Mouse (Mus musculus): ENCODE data around the gene C2cd4a. TPM values are rescaled to one million over a fixed set of nuclear protein-coding genes. Genes with fewer than 3 reads are reported as not detected.
A peak's percentile ranks its signal among the peaks of the same experiment; 100 is the strongest.

Gene C2cd4a
- polyA plus RNA-seq, 1 experiment from 2014 or later: not detected

DNA sequence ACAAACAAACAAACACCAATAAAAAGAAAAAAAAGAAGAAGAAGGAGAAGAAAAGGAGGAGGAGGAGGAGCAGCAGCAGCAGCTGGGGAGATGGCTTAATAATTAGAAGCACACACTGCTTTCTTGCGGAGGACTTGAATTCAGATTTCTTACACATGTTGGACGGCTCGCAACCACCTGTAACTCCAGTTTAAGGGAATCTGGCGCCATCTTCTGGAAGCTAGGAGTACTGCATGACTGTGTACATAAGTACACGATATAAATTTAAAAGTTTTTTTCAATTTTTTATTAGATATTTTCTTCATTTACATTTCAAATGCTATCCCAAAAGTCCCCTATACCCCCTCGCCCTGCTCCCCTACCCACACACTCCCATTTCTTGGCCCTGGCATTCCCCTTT is 29.9 kb downstream of the C2cd4a start:
- H3K9ac ChIP-seq (replicated peaks; ENCODE audit: low read depth, low read length): no peak overlapping the region
- H3K4me3 ChIP-seq (replicated peaks; ENCODE audit: low read length): no peak overlapping the region
- no peak overlapping the region for H3K4me2 ChIP-seq (ENCODE audit: low read length)
- 33% methylated on average over 6 of the region's 6 CpGs for WGBS
- no peaks in the 10 kb centered on the region for H3K4me1 ChIP-seq (replicated peaks; ENCODE audit: control insufficient read depth, insufficient read depth, low read length)
- H3K36me3 ChIP-seq (ENCODE audit: control insufficient read depth, insufficient read depth): no peaks in the 10 kb centered on the region
- no peaks in the 10 kb centered on the region for H3K27me3 ChIP-seq (replicated peaks; ENCODE audit: control insufficient read depth, insufficient read depth, low read length)
- H3K27ac ChIP-seq (ENCODE audit: low read length): no peak overlapping the region
- H3K9me3 ChIP-seq (ENCODE audit: control insufficient read depth, low read length): no peaks in the 10 kb centered on the region
- ATAC-seq: no peak

DNA sequence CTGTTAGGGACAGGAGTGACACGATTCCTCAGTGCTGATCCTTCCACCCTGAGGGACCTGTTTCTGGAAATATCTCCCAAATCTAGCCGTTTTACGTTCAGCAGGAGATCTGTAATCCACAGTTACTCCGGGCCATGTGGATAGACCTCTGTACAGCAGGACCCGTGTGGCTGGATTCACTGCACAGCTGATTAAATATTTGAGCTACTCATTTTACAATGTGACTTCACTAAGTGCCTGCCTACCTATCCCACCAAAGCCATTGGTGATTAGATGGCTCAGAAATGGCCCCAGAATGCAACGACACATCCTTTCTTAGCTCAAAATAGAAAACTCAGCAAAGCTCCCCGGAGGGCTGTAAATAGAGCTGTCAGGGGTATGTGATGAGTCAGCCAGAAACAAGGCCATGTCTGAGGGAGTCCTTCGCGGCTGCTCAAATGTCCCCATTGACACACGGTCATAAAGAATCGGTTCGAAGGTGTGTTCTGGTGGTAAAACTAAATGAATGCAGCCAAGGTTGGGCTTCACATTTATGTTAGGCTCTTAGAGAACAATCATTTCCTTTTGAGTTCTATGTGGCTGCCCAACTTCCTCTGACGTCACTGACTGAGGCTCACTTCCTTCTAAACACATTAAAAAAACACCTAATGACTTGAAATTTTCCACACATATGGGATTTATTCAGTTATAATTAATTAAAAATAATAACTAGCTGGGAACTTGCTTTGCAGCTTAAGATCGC is 32.9 kb downstream of the C2cd4a start:
- ATAC-seq: no peak
- no peak overlapping the region for H3K27ac ChIP-seq (ENCODE audit: low read length)
- H3K4me2 ChIP-seq (ENCODE audit: low read length): no peak overlapping the region
- no peak overlapping the region for H3K4me3 ChIP-seq (replicated peaks; ENCODE audit: low read length)
- no peaks in the 10 kb centered on the region for H3K9me3 ChIP-seq (ENCODE audit: control insufficient read depth, low read length)
- no peaks in the 10 kb centered on the region for H3K27me3 ChIP-seq (replicated peaks; ENCODE audit: control insufficient read depth, insufficient read depth, low read length)
- H3K9ac ChIP-seq (replicated peaks; ENCODE audit: low read depth, low read length): no peak overlapping the region
- H3K4me1 ChIP-seq (replicated peaks; ENCODE audit: control insufficient read depth, insufficient read depth, low read length): peaks cover 17% of the 10 kb centered on the region
- 61% methylated on average over 14 of the region's 14 CpGs for WGBS
- H3K36me3 ChIP-seq (ENCODE audit: control insufficient read depth, insufficient read depth): no peaks in the 10 kb centered on the region

DNA sequence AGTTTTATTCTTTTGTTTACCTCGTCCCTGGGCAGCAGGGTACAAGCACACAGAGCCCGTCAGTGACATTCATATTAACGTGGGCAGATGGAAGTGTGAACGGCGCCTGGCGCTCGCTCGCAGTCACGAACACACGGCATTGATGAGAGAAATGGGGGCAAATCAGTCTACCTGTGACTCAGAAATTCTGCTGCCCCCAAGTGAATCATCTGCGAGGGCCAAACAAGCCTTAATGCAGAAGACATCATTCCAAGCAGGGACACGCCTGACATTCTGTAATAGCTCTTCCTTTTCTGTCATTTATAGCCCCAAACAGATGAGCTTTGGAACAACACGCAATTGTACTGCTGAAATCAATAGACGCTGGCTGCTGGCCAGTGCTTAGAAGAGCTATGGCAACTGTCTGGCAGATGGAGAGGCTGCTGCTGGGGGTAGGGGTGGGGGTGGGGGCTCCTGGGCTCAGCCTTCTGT is 36.9 kb downstream of the C2cd4a start:
- WGBS: 19% methylated on average over 14 of the region's 14 CpGs

DNA sequence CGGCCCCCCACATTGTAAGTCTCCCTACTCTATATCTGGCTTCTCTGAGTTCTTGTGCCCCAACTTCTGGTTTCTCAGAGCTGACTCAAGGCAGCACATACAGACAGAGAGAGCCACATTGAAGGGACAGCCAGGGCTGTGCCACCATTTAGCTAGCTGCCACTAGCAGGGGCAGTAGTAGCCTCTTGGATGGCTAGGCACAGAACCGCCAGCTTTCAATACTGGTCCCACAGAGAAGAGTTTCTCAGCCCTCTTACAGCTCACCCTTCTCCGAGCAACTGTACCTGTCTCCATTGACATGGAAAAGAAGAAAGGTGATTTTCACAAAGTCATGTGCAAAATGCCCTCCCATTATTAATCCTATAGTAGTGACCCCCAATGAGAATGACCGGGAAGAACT is 37.5 kb downstream of the C2cd4a start:
- Histone ChIP-seq H3K4me2 (ENCODE audit: low read length) (no peak overlapping the region), H3K4me1 (replicated peaks; ENCODE audit: control insufficient read depth, insufficient read depth, low read length) (peaks cover 17% of the 10 kb centered on the region), H3K9me3 (ENCODE audit: control insufficient read depth, low read length) (no peaks in the 10 kb centered on the region), H3K36me3 (ENCODE audit: control insufficient read depth, insufficient read depth) (no peaks in the 10 kb centered on the region), H3K9ac (replicated peaks; ENCODE audit: low read depth, low read length) (no peak overlapping the region), H3K27me3 (replicated peaks; ENCODE audit: control insufficient read depth, insufficient read depth, low read length) (no peaks in the 10 kb centered on the region), H3K27ac (ENCODE audit: low read length) (peak overlapping the region; percentile 71), H3K4me3 (replicated peaks; ENCODE audit: low read length) (no peak overlapping the region)
- WGBS: 88% methylated on average over 4 of the region's 4 CpGs
- ATAC-seq: 0 out of 2 replicates have a peak, but pooled peaks have one; percentile 19

More for the DNA sequence above, 36.9 kb downstream of the C2cd4a start:
- no peaks in the 10 kb centered on the region for H3K36me3 ChIP-seq (ENCODE audit: control insufficient read depth, insufficient read depth)
- H3K27me3 ChIP-seq (replicated peaks; ENCODE audit: control insufficient read depth, insufficient read depth, low read length): no peaks in the 10 kb centered on the region
- peak; percentile 89 for ATAC-seq
- peak overlapping the region; percentile 71 for H3K27ac ChIP-seq (ENCODE audit: low read length)
- no peaks in the 10 kb centered on the region for H3K9me3 ChIP-seq (ENCODE audit: control insufficient read depth, low read length)
- H3K4me2 ChIP-seq (ENCODE audit: low read length): peak overlapping the region; percentile 39
- peak overlapping the region; percentile 4; the same call in 1 of the 2 replicates for H3K4me3 ChIP-seq (replicated peaks; ENCODE audit: low read length)
- H3K4me1 ChIP-seq (replicated peaks; ENCODE audit: control insufficient read depth, insufficient read depth, low read length): peaks cover 17% of the 10 kb centered on the region
- peak overlapping the region; percentile 31; the same call in 1 of the 2 replicates for H3K9ac ChIP-seq (replicated peaks; ENCODE audit: low read depth, low read length)

DNA sequence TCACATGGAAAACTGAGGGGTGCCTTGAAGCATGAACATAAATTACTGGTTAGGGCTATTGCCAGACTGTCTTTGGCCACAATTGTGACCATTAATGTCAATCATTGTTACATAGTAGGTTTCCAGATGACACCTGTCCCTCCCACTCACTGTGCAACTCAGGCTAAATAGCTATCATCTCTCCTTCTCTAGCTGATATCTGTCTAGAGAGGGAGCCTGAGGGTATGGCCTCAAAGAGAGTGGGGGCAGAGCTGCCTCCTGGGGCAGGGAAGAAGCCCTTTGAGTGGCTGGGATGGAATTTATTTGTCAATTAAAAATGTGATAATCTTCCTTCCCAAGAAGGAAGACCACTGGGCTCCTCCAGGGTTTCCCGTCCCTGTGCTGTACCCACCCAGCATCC is 37.9 kb downstream of the C2cd4a start:
- no peak overlapping the region for H3K27ac ChIP-seq (ENCODE audit: low read length)
- no peak for ATAC-seq
- no peaks in the 10 kb centered on the region for H3K9me3 ChIP-seq (ENCODE audit: control insufficient read depth, low read length)

DNA sequence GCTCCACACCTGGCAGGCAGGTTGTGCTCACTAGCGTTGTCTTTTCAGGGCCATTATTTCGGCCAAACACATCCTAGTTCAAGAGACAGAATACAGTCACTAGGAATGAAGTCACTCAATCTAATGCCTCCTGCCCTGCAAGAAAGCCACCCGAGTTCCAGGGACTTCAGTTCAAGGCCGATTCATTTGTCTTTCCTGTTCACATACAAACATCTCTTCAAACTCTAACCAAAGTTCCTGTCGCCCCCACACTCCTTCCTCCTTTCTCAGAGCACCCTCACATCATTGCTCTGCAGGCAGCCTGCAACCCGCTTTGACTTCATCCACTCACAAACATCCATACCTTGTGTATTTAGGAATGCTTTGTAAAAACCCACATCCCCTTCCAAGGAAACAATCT is 38.6 kb downstream of the C2cd4a start:
- Histone ChIP-seq H3K27ac (ENCODE audit: low read length) (no peak overlapping the region), H3K9ac (replicated peaks; ENCODE audit: low read depth, low read length) (no peak overlapping the region), H3K9me3 (ENCODE audit: control insufficient read depth, low read length) (no peaks in the 10 kb centered on the region), H3K4me3 (replicated peaks; ENCODE audit: low read length) (no peak overlapping the region), H3K27me3 (replicated peaks; ENCODE audit: control insufficient read depth, insufficient read depth, low read length) (no peaks in the 10 kb centered on the region), H3K36me3 (ENCODE audit: control insufficient read depth, insufficient read depth) (no peaks in the 10 kb centered on the region), H3K4me2 (ENCODE audit: low read length) (no peak overlapping the region), H3K4me1 (replicated peaks; ENCODE audit: control insufficient read depth, insufficient read depth, low read length) (peaks cover 17% of the 10 kb centered on the region)
- ATAC-seq: no peak
- 80% methylated on average over 6 of the region's 6 CpGs for WGBS

More for the DNA sequence above, 37.9 kb downstream of the C2cd4a start:
- 50% methylated on average over 1 of the region's 1 CpGs for WGBS
- H3K9ac ChIP-seq (replicated peaks; ENCODE audit: low read depth, low read length): no peak overlapping the region
- H3K36me3 ChIP-seq (ENCODE audit: control insufficient read depth, insufficient read depth): no peaks in the 10 kb centered on the region
- no peak overlapping the region for H3K4me2 ChIP-seq (ENCODE audit: low read length)
- peaks cover 17% of the 10 kb centered on the region for H3K4me1 ChIP-seq (replicated peaks; ENCODE audit: control insufficient read depth, insufficient read depth, low read length)
- no peak overlapping the region for H3K4me3 ChIP-seq (replicated peaks; ENCODE audit: low read length)
- H3K27me3 ChIP-seq (replicated peaks; ENCODE audit: control insufficient read depth, insufficient read depth, low read length): no peaks in the 10 kb centered on the region

DNA sequence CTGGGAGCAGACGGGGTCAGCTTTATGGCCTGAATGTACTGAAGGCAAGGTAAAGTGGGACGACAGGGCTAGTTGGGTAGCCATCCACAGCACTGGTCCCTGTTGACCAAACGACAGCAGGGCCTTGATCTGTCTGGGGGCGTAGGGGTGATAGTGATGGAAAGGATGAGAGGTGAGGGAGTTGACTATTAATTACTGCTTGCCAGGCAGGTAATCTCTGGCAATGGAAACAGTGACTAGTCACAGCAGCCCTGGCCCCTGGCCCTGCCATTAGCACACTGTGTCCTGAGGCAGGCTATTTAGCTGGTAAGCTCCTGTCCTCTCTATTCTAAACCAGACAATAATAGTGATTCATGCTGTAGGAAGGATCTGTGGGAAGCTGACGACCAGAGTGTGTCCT is 39.7 kb downstream of the C2cd4a start:
- H3K36me3 ChIP-seq (ENCODE audit: control insufficient read depth, insufficient read depth): no peaks in the 10 kb centered on the region
- H3K4me1 ChIP-seq (replicated peaks; ENCODE audit: control insufficient read depth, insufficient read depth, low read length): peaks cover 17% of the 10 kb centered on the region
- H3K4me2 ChIP-seq (ENCODE audit: low read length): no peak overlapping the region
- H3K9ac ChIP-seq (replicated peaks; ENCODE audit: low read depth, low read length): no peak overlapping the region
- no peak overlapping the region for H3K4me3 ChIP-seq (replicated peaks; ENCODE audit: low read length)
- H3K27me3 ChIP-seq (replicated peaks; ENCODE audit: control insufficient read depth, insufficient read depth, low read length): no peaks in the 10 kb centered on the region
- ATAC-seq: no peak
- H3K9me3 ChIP-seq (ENCODE audit: control insufficient read depth, low read length): no peaks in the 10 kb centered on the region
- H3K27ac ChIP-seq (ENCODE audit: low read length): no peak overlapping the region
- WGBS: 72% methylated on average over 5 of the region's 5 CpGs

DNA sequence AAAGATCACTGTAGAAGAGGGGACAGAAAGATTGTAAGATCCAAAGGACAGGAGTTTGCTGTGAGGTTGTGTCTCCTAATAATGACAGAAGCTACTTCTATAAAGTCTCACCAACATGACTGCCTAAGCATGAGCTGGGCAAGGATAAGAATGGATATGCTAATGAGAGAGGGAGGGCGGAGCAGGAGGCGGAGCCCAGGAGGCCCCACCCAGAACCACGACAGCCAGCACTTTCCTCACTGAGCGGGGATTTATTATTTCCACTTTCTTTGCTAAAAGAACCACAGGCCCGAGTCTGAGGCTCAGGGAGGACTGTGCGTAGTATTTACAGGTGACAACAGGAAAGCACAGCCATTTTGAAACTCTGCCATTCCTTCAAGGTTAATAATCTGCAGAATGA is 44.5 kb downstream of the C2cd4a start:
- Histone ChIP-seq H3K27ac (ENCODE audit: low read length) (no peak overlapping the region), H3K9ac (replicated peaks; ENCODE audit: low read depth, low read length) (no peak overlapping the region), H3K4me3 (replicated peaks; ENCODE audit: low read length) (no peak overlapping the region), H3K4me1 (replicated peaks; ENCODE audit: control insufficient read depth, insufficient read depth, low read length) (no peaks in the 10 kb centered on the region), H3K27me3 (replicated peaks; ENCODE audit: control insufficient read depth, insufficient read depth, low read length) (no peaks in the 10 kb centered on the region), H3K4me2 (ENCODE audit: low read length) (no peak overlapping the region), H3K36me3 (ENCODE audit: control insufficient read depth, insufficient read depth) (no peaks in the 10 kb centered on the region), H3K9me3 (ENCODE audit: control insufficient read depth, low read length) (no peaks in the 10 kb centered on the region)
- no peak for ATAC-seq
- 56% methylated on average over 6 of the region's 6 CpGs for WGBS

DNA sequence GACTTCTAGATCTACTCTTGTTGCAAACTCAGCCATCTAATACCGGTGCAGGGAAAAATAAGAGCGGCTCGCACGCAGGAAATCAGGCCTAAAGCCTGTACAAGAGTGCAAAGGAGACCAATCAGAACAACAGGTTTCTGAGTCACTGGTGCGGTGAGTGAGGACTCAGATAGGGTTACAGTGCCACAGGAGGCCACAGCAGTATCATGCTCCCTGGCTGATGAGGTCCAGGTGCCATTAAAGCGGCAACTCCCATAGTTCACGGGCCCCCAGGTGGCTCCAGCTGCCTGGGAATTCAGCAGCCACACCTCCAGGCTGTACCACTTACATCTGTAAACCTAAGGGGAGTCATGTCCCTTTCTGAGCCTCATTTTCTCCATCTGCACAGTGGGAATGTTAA is 45.8 kb downstream of the C2cd4a start:
- Histone ChIP-seq H3K4me3 (replicated peaks; ENCODE audit: low read length) (no peak overlapping the region), H3K9ac (replicated peaks; ENCODE audit: low read depth, low read length) (no peak overlapping the region), H3K9me3 (ENCODE audit: control insufficient read depth, low read length) (no peaks in the 10 kb centered on the region), H3K4me2 (ENCODE audit: low read length) (no peak overlapping the region), H3K27me3 (replicated peaks; ENCODE audit: control insufficient read depth, insufficient read depth, low read length) (no peaks in the 10 kb centered on the region), H3K36me3 (ENCODE audit: control insufficient read depth, insufficient read depth) (no peaks in the 10 kb centered on the region), H3K4me1 (replicated peaks; ENCODE audit: control insufficient read depth, insufficient read depth, low read length) (no peaks in the 10 kb centered on the region), H3K27ac (ENCODE audit: low read length) (no peak overlapping the region)
- no peak for ATAC-seq
- WGBS: 91% methylated on average over 7 of the region's 7 CpGs

All from forebrain, embryonic 16.5 days (tissue).